Mouse (Mus musculus) thymus, postnatal 0 days (tissue): ENCODE results near the gene Rpsa. TPM values are rescaled to one million over a fixed set of nuclear protein-coding genes. Genes with fewer than 3 reads are reported as not detected.

Source experiments
- DNase-seq: peaks from one replicate; pipeline ENCODE4 v3.0.0-alpha.2; 2015; ENCODE audit warnings: low spot score
- polyA plus RNA-seq: library from polyadenylated mRNA; unstranded; fragments of >200 nt; fragmentation: Nextera tagmentation; extraction: Ambion mirVana; gene quantifications from 2 replicates; pipeline ENCODE4 v1.2.1, GENCODE M21; 2015

The Rpsa gene
- polyA plus RNA-seq, 1 experiment from 2014 or later = 1,819 TPM

GRCm38 (mm10) chr9:120163862-120164261 is 36.4 kb downstream of the Rpsa start:
- DNase-seq = no peak

DNA sequence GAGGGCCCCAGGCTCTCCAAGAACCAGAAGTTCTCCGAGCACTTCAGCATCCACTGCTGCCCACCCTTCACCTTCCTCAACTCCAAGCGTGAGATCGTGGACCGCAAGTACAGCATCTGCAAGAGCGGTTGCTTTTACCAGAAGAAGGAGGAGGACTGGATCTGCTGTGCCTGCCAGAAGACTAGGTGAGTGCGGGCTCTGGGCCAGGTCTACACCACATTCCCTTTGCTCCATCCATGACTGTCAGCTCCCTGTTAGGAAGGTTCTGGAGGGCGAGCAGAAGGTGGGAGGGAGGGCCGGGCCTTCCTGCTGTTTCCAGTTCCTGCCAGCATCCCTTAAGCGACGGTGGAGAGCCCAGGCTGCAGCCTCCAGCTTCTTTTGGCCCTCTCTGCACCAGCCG is 40.3 kb downstream of the Rpsa start:
- no peak for DNase-seq

GRCm38 (mm10) chr9:120171295-120171694 is 43.8 kb downstream of the Rpsa start:
- DNase-seq = peak; percentile 58

DNA sequence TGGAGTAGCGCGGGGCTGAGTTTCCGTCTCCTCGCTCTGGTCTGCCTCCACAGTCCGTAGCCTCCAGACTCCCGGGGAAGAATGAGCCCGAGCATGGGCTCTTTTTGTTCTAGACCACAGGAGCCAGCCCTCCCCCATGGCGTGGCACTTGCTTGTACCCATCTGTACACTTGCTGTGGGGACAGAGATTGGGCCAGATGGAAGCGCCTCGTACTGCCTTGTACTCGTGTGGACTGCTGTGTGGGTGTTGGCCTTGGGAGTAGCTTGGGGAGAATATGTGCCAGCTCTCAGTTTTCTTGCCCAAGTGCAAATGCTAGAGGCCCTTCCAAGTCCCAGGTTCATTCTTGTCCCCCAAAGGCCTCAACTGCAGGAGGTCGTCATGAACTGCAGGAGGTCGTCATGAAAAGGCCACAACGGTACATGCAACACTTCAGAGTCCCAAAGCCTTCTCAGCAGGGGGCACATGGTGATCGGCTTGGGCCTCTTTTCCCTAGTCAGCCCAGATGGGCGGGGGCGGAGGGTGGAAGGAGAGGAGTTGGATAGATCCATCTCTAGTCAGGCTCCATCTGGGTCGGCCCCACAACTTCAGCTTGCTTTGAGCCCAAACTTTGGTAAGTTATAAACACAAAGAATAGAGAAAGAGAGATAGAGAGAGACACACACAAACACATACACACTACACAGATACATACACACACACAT is 47.1 kb downstream of the Rpsa start:
- DNase-seq = no peak

GRCm38 (mm10) chr9:120178813-120179212 is 51.3 kb downstream of the Rpsa start:
- no peak for DNase-seq

Other genes starting within 250 kb of the Rpsa start
- gene Wdr48, start 232.8 kb upstream of the Rpsa start, polyA plus RNA-seq = 37.8 and 39.0 TPM in 2 replicates
- gene Gorasp1, start 190.1 kb upstream of the Rpsa start, polyA plus RNA-seq = 7.6 and 8.3 TPM in 2 replicates
- 0.05 TPM in 2 replicates for gene Ttc21a, start 190.1 kb upstream of the Rpsa start, polyA plus RNA-seq
- gene Csrnp1, start 143.0 kb upstream of the Rpsa start, polyA plus RNA-seq = 41.3 and 43.3 TPM in 2 replicates
- gene Xirp1, start 104.1 kb upstream of the Rpsa start, polyA plus RNA-seq = 0.09 TPM in 1 of 2 replicates, not detected in the other
- gene Cx3cr1, start 57.8 kb upstream of the Rpsa start, polyA plus RNA-seq = 4.0 and 4.3 TPM in 2 replicates
- 24.3 and 25.0 TPM in 2 replicates for gene Ccr8, start 35.6 kb upstream of the Rpsa start, polyA plus RNA-seq
- 32.8 and 35.7 TPM in 2 replicates for gene Slc25a38, start 17.3 kb upstream of the Rpsa start, polyA plus RNA-seq
- gene Mobp, start 22.0 kb downstream of the Rpsa start, polyA plus RNA-seq = not detected in 2 replicates
- 0.40 TPM in 1 of 2 replicates, not detected in the other for gene Myrip, start 173.8 kb downstream of the Rpsa start, polyA plus RNA-seq